Mouse (Mus musculus): Measurements from ENCODE around the gene Slc12a7.

DNA sequence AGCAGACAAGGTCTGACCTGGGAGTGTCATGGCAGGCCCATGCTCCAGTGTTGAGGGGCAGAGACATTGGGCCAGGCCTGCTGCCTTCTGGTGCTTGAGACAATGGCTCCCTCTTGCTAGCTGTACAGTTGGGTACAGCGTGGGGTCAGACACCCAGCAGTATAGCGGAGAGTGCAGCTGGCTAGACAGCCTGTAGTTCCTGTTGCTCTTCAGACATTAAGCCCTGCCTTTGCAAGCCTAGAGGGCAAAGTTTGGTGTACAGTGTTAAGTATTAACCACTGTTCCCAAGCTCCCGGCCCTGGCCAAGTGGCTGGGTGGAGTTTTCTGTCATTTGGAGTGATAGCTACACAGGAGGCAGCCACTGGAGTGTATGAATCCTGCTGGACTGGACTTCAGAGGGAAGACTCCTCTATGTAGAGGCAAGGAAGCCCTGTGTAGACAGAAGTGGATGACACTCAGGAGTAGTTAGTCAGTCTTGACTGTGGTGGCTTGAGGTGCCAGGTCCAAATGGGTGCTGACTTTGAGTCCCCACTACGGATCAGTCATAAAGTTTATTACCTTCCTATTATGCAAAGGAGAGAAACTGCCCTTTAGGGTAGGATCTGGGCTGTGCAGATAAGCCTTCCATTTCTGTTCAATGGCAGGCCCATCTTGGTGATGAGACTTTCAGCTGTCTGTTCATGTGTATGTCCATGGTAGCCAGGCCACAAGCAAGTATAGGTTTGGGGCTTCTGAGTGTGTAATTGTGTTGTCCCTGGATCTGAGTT lies 37.2 kb downstream of the Slc12a7 start:
- TF ChIP-seq CTCF (IDR thresholded peaks at IDR 0.05; ENCODE audit: borderline replicate concordance, insufficient read depth, low read length) (no peak), POLR2A (IDR thresholded peaks at IDR 0.05; ENCODE audit: low read depth, low read length) (no peak)
